In genomic region chr2:151994350-151995122, GRCm38 (mm10) we compare ENCODE assay signal across 8 mouse cellular contexts. TPM values are rescaled to one million over a fixed set of nuclear protein-coding genes. Genes with fewer than 3 reads are reported as not detected.
DNase-seq lines count a peak whose midpoint lies in the region; ATAC-seq and TF ChIP-seq lines count a peak whose summit lies in the region.

No protein-coding gene starts in this region.

- TF ChIP-seq CTCF in brain, embryonic 14.5 days (IDR thresholded peaks at IDR 0.05; ENCODE audit: borderline replicate concordance, extremely low read depth, insufficient read depth, insufficient read length), result peak; percentile 94
- TF ChIP-seq CTCF in stomach, postnatal 0 days (IDR thresholded peaks at IDR 0.05; ENCODE audit: low read depth), result peak; percentile 94

- no peaks in the 10 kb centered on the region for H3K36me3 ChIP-seq in forebrain, embryonic 10.5 days (replicated peaks)
- H3K36me3 ChIP-seq in heart, embryonic 16.5 days (ENCODE audit: control insufficient read depth, insufficient read depth), result no peaks in the 10 kb centered on the region
- no peaks in the 10 kb centered on the region for H3K36me3 ChIP-seq in liver, embryonic 16.5 days (ENCODE audit: control insufficient read depth, insufficient read depth)
- H3K36me3 ChIP-seq in neural tube, embryonic 12.5 days, result no peaks in the 10 kb centered on the region
- no peaks in the 10 kb centered on the region for H3K36me3 ChIP-seq in stomach, postnatal 0 days (ENCODE audit: control insufficient read depth, insufficient read depth, low read length)

- peak overlapping the region; percentile 4; the same call in 1 of the 2 replicates for H3K27ac ChIP-seq in forebrain, embryonic 10.5 days
- no peak overlapping the region for H3K27ac ChIP-seq in heart, embryonic 16.5 days (ENCODE audit: low read length)
- no peak overlapping the region for H3K27ac ChIP-seq in liver, embryonic 16.5 days (ENCODE audit: low read length)
- H3K27ac ChIP-seq in neural tube, embryonic 12.5 days, result no peak overlapping the region
- H3K27ac ChIP-seq in stomach, postnatal 0 days (replicated peaks), result no peak overlapping the region

- no peak for TF ChIP-seq POLR2A in brain, embryonic 14.5 days (IDR thresholded peaks at IDR 0.05; ENCODE audit: borderline replicate concordance, extremely low read depth, insufficient read depth, insufficient read length, poor library complexity, severe bottlenecking)

- H3K9me3 ChIP-seq in forebrain, embryonic 10.5 days, result no peaks in the 10 kb centered on the region
- no peaks in the 10 kb centered on the region for H3K9me3 ChIP-seq in heart, embryonic 16.5 days (replicated peaks; ENCODE audit: control insufficient read depth, low read length)
- no peaks in the 10 kb centered on the region for H3K9me3 ChIP-seq in liver, embryonic 16.5 days (replicated peaks; ENCODE audit: control insufficient read depth, low read length)
- H3K9me3 ChIP-seq in neural tube, embryonic 12.5 days, result no peaks in the 10 kb centered on the region
- no peaks in the 10 kb centered on the region for H3K9me3 ChIP-seq in stomach, postnatal 0 days (ENCODE audit: control insufficient read depth, low read length)

- TF ChIP-seq EP300 in stomach, postnatal 0 days (optimal IDR thresholded peaks at IDR 0.05), result no peak

- H3K9ac ChIP-seq in heart, embryonic 16.5 days (ENCODE audit: low read length), result no peak overlapping the region
- no peak overlapping the region for H3K9ac ChIP-seq in liver, embryonic 16.5 days (ENCODE audit: low read depth, low read length)
- H3K9ac ChIP-seq in neural tube, embryonic 12.5 days, result no peak overlapping the region
- no peak overlapping the region for H3K9ac ChIP-seq in stomach, postnatal 0 days (ENCODE audit: low read length)

- DNase-seq in CD8-positive naive resting alpha-beta T cell, adult 2 months (ENCODE audit: low read depth in 2 of 2, low spot score in 2 of 2), result peak; percentile 56 to 67
- peak; percentile 88 for DNase-seq in brain, embryonic 14.5 days (ENCODE audit: low read depth)
- peak; percentile 74 for DNase-seq in forebrain, embryonic 10.5 days (ENCODE audit: extremely low spot score, low spot score)
- peak; percentile 81 to 88 for DNase-seq in kidney, postnatal 25 days
- peak; percentile 78 for DNase-seq in stomach, postnatal 0 days (ENCODE audit: low spot score)

- peak overlapping the region; percentile 33 for H3K4me3 ChIP-seq in forebrain, embryonic 10.5 days
- H3K4me3 ChIP-seq in heart, embryonic 16.5 days (ENCODE audit: low read length), result no peak overlapping the region; the same call in 1 of the 2 replicates
- H3K4me3 ChIP-seq in liver, embryonic 16.5 days (ENCODE audit: low read depth, low read length), result no peak overlapping the region
- H3K4me3 ChIP-seq in neural tube, embryonic 12.5 days, result peak overlapping the region; percentile 11; the same call in 1 of the 2 replicates
- no peak overlapping the region for H3K4me3 ChIP-seq in stomach, postnatal 0 days (ENCODE audit: low read depth, low read length)

- peaks cover 36% of the 10 kb centered on the region for H3K4me1 ChIP-seq in forebrain, embryonic 10.5 days
- peaks cover 3% of the 10 kb centered on the region; the same call in 1 of the 2 replicates for H3K4me1 ChIP-seq in heart, embryonic 16.5 days (ENCODE audit: control insufficient read depth, insufficient read depth, low read length)
- H3K4me1 ChIP-seq in liver, embryonic 16.5 days (ENCODE audit: control insufficient read depth, low read depth, low read length), result peaks cover 23% of the 10 kb centered on the region
- H3K4me1 ChIP-seq in neural tube, embryonic 12.5 days, result peaks cover 24% of the 10 kb centered on the region
- H3K4me1 ChIP-seq in stomach, postnatal 0 days (replicated peaks; ENCODE audit: control insufficient read depth, insufficient read depth), result 0 out of 2 replicates have a peak, but pooled peaks cover 2% of the 10 kb centered on the region

- ATAC-seq in heart, embryonic 16.5 days (replicated peaks; ENCODE audit: extremely low read depth, insufficient read depth, low FRiP score), result no peak; the same call in 1 of the 2 replicates
- no peak for ATAC-seq in liver, embryonic 16.5 days (ENCODE audit: low read depth)
- ATAC-seq in neural tube, embryonic 12.5 days (ENCODE audit: low FRiP score, low read depth), result no peak
- ATAC-seq in stomach, postnatal 0 days (ENCODE audit: low FRiP score, low TSS enrichment), result 0 out of 2 replicates have a peak, but pooled peaks have one; percentile 13

- H3K27me3 ChIP-seq in forebrain, embryonic 10.5 days (ENCODE audit: poor library complexity, severe bottlenecking), result peaks cover 69% of the 10 kb centered on the region
- H3K27me3 ChIP-seq in heart, embryonic 16.5 days (ENCODE audit: control insufficient read depth, insufficient read depth, low read length), result peaks cover 44% of the 10 kb centered on the region
- peaks cover 3% of the 10 kb centered on the region for H3K27me3 ChIP-seq in liver, embryonic 16.5 days (ENCODE audit: control insufficient read depth, insufficient read depth, low read depth, low read length)
- H3K27me3 ChIP-seq in neural tube, embryonic 12.5 days (replicated peaks), result peaks cover 43% of the 10 kb centered on the region
- no peaks in the 10 kb centered on the region for H3K27me3 ChIP-seq in stomach, postnatal 0 days (ENCODE audit: control insufficient read depth, insufficient read depth, low read length)

- H3K4me2 ChIP-seq in heart, embryonic 16.5 days (ENCODE audit: low read depth, low read length), result peak overlapping the region; percentile 47
- peak overlapping the region; percentile 33 for H3K4me2 ChIP-seq in liver, embryonic 16.5 days (ENCODE audit: low read depth, low read length)
- peak overlapping the region; percentile 56 for H3K4me2 ChIP-seq in neural tube, embryonic 12.5 days (replicated peaks)
- peak overlapping the region; percentile 30 for H3K4me2 ChIP-seq in stomach, postnatal 0 days (replicated peaks; ENCODE audit: low read depth)

- WGBS in forebrain, embryonic 10.5 days, result 5% methylated on average over 22 of the region's 22 CpGs
- WGBS in heart, embryonic 16.5 days, result 7% methylated on average over 22 of the region's 22 CpGs
- WGBS in liver, embryonic 16.5 days (ENCODE audit: insufficient replicate concordance), result 5% methylated on average over 22 of the region's 22 CpGs
- WGBS in neural tube, embryonic 12.5 days, result 7% methylated on average over 22 of the region's 22 CpGs
- 9% methylated on average over 22 of the region's 22 CpGs for WGBS in stomach, postnatal 0 days

RNA-seq across cellular contexts. Expression of gene Slc52a3, which starts 1.8 kb away (rescaled TPM):
- 0.95 and 1.4 TPM in 2 replicates for polyA plus RNA-seq in brain, embryonic 14.5 days (2012; rRNA removed)
- polyA plus RNA-seq in forebrain, embryonic 10.5 days (2016; fragmentation: Nextera tagmentation; extraction: Ambion mirVana), result 0.69 and 0.79 TPM in 2 replicates
- polyA plus RNA-seq in heart, embryonic 16.5 days (2015; fragmentation: Nextera tagmentation; extraction: Ambion mirVana), result 1.1 TPM in 2 replicates
- 1.1 and 1.4 TPM in 2 replicates for polyA plus RNA-seq in liver, embryonic 16.5 days (2015; fragmentation: Nextera tagmentation; extraction: Ambion mirVana)
- 1.1 and 1.3 TPM in 2 replicates for polyA plus RNA-seq in neural tube, embryonic 12.5 days (2016; fragmentation: Nextera tagmentation; extraction: Ambion mirVana)
- polyA plus RNA-seq in stomach, postnatal 0 days (2015; fragmentation: Nextera tagmentation; extraction: Ambion mirVana), result 22.2 and 24.9 TPM in 2 replicates

RNA-seq across cellular contexts. Expression of gene Fam110a, which starts 14.5 kb away (rescaled TPM):
- polyA plus RNA-seq in brain, embryonic 14.5 days (2012; rRNA removed), result 40.1 and 41.2 TPM in 2 replicates
- 60.3 and 70.4 TPM in 2 replicates for polyA plus RNA-seq in forebrain, embryonic 10.5 days (2016; fragmentation: Nextera tagmentation; extraction: Ambion mirVana)
- polyA plus RNA-seq in heart, embryonic 16.5 days (2015; fragmentation: Nextera tagmentation; extraction: Ambion mirVana), result 10.9 and 12.3 TPM in 2 replicates
- polyA plus RNA-seq in liver, embryonic 16.5 days (2015; fragmentation: Nextera tagmentation; extraction: Ambion mirVana), result 9.2 and 9.6 TPM in 2 replicates
- polyA plus RNA-seq in neural tube, embryonic 12.5 days (2016; fragmentation: Nextera tagmentation; extraction: Ambion mirVana), result 91.5 and 94.3 TPM in 2 replicates
- 29.9 and 33.7 TPM in 2 replicates for polyA plus RNA-seq in stomach, postnatal 0 days (2015; fragmentation: Nextera tagmentation; extraction: Ambion mirVana)

Comparison
In these comparisons a context has a peak if more than half of its experiments do, and no peak if none do; other contexts are left out.
1. H3K4me3 ChIP-seq: peak in forebrain, embryonic 10.5 days (single experiment) and neural tube, embryonic 12.5 days (single experiment); none in heart, embryonic 16.5 days (single experiment), liver, embryonic 16.5 days (single experiment) and stomach, postnatal 0 days (single experiment).
2. Peak in every context shown above with its lines, with median percentiles within 50 percentile points of each other: DNase-seq and H3K4me2 ChIP-seq.